Mouse (Mus musculus): ENCODE measurements around the gene Olfr12. TPM values are rescaled to one million over a fixed set of nuclear protein-coding genes. Genes with fewer than 3 reads are reported as not detected.
A peak's percentile ranks its signal among the peaks of the same experiment; 100 is the strongest.

Gene Olfr12
- polyA plus RNA-seq (2014; fragmentation: Nextera tagmentation; extraction: Ambion mirVana): not detected in 2 replicates

GRCm38 (mm10) chr1:92617488-92617887 lies at the start of gene Olfr12:
Olfr12 (plus strand) TSS chr1:92617788.
- Histone ChIP-seq H3K27ac (ENCODE audit: low read depth, low read length) (no peak within 1 kb of the TSS), H3K4me1 (replicated peaks; ENCODE audit: control insufficient read depth, insufficient read depth, low read length) (no peaks in the 10 kb centered on the region), H3K27me3 (replicated peaks; ENCODE audit: control insufficient read depth, insufficient read depth, low read length) (no peaks in the 10 kb centered on the region), H3K9ac (ENCODE audit: low read depth, low read length) (no peak within 1 kb of the TSS), H3K4me2 (no peak within 1 kb of the TSS), H3K36me3 (ENCODE audit: control insufficient read depth, insufficient read depth, low read length) (no peaks in the 10 kb centered on the region), H3K9me3 (ENCODE audit: control insufficient read depth, low read length) (no peaks in the 10 kb centered on the region), H3K4me3 (ENCODE audit: low read depth, low read length) (no peak within 1 kb of the TSS)
- WGBS: 66% methylated on average over 2 of the region's 2 CpGs
- DNase-seq (ENCODE audit: low spot score) (no peak), ATAC-seq (replicated peaks; ENCODE audit: low FRiP score) (no peak)

- H3K4me3 ChIP-seq (ENCODE audit: low read depth, low read length): no peak within 1 kb of the TSS
- H3K9ac ChIP-seq (ENCODE audit: low read depth, low read length): no peak within 1 kb of the TSS
- 72% methylated on average over 3 of the region's 3 CpGs for WGBS
- H3K27ac ChIP-seq (ENCODE audit: low read depth, low read length): no peak within 1 kb of the TSS
- no peaks in the 10 kb centered on the region for H3K4me1 ChIP-seq (replicated peaks; ENCODE audit: control insufficient read depth, insufficient read depth, low read length)
- no peak within 1 kb of the TSS for H3K4me2 ChIP-seq
- no peaks in the 10 kb centered on the region for H3K9me3 ChIP-seq (ENCODE audit: control insufficient read depth, low read length)
- no peak for DNase-seq (ENCODE audit: low spot score)
- no peak for ATAC-seq (replicated peaks; ENCODE audit: low FRiP score)
- H3K27me3 ChIP-seq (replicated peaks; ENCODE audit: control insufficient read depth, insufficient read depth, low read length): no peaks in the 10 kb centered on the region
- no peaks in the 10 kb centered on the region for H3K36me3 ChIP-seq (ENCODE audit: control insufficient read depth, insufficient read depth, low read length)
Observed at GRCm38 (mm10) chr1:92571022-92571421, 46.6 kb upstream of the Olfr12 start, which contains the start of gene Olfr1413. Olfr1413 (plus strand) TSS chr1:92571322.

GRCm38 (mm10) chr1:92585479-92585878 lies 32.1 kb upstream of the Olfr12 start, which contains the start of gene Olfr1412:
Olfr1412 (plus strand) TSS chr1:92585779.
- no peak within 1 kb of the TSS for H3K9ac ChIP-seq (ENCODE audit: low read depth, low read length)
- no peak within 1 kb of the TSS for H3K4me2 ChIP-seq
- no peaks in the 10 kb centered on the region for H3K27me3 ChIP-seq (replicated peaks; ENCODE audit: control insufficient read depth, insufficient read depth, low read length)
- no peaks in the 10 kb centered on the region for H3K36me3 ChIP-seq (ENCODE audit: control insufficient read depth, insufficient read depth, low read length)
- no peak within 1 kb of the TSS for H3K27ac ChIP-seq (ENCODE audit: low read depth, low read length)
- no peaks in the 10 kb centered on the region for H3K4me1 ChIP-seq (replicated peaks; ENCODE audit: control insufficient read depth, insufficient read depth, low read length)
- H3K9me3 ChIP-seq (ENCODE audit: control insufficient read depth, low read length): no peaks in the 10 kb centered on the region
- no peak for ATAC-seq (replicated peaks; ENCODE audit: low FRiP score)
- no peak within 1 kb of the TSS for H3K4me3 ChIP-seq (ENCODE audit: low read depth, low read length)
- WGBS: 76% methylated on average over 2 of the region's 2 CpGs
- DNase-seq (ENCODE audit: low spot score): peak; percentile 17

GRCm38 (mm10) chr1:92594111-92594510 lies 23.5 kb upstream of the Olfr12 start, which contains the start of gene Olfr1411:
Olfr1411 (plus strand) TSS chr1:92594411.
- peak; percentile 11 for DNase-seq (ENCODE audit: low spot score)
- Histone ChIP-seq H3K4me1 (replicated peaks; ENCODE audit: control insufficient read depth, insufficient read depth, low read length) (no peaks in the 10 kb centered on the region), H3K27ac (ENCODE audit: low read depth, low read length) (no peak within 1 kb of the TSS), H3K4me3 (ENCODE audit: low read depth, low read length) (no peak within 1 kb of the TSS), H3K36me3 (ENCODE audit: control insufficient read depth, insufficient read depth, low read length) (no peaks in the 10 kb centered on the region), H3K4me2 (no peak within 1 kb of the TSS), H3K9ac (ENCODE audit: low read depth, low read length) (no peak within 1 kb of the TSS), H3K27me3 (replicated peaks; ENCODE audit: control insufficient read depth, insufficient read depth, low read length) (no peaks in the 10 kb centered on the region), H3K9me3 (ENCODE audit: control insufficient read depth, low read length) (no peaks in the 10 kb centered on the region)
- no peak for ATAC-seq (replicated peaks; ENCODE audit: low FRiP score)

- Histone ChIP-seq H3K9ac (ENCODE audit: low read depth, low read length) (no peak overlapping the region), H3K9me3 (ENCODE audit: control insufficient read depth, low read length) (no peaks in the 10 kb centered on the region), H3K36me3 (ENCODE audit: control insufficient read depth, insufficient read depth, low read length) (no peaks in the 10 kb centered on the region), H3K4me2 (no peak overlapping the region), H3K4me1 (replicated peaks; ENCODE audit: control insufficient read depth, insufficient read depth, low read length) (no peaks in the 10 kb centered on the region), H3K27me3 (replicated peaks; ENCODE audit: control insufficient read depth, insufficient read depth, low read length) (no peaks in the 10 kb centered on the region), H3K4me3 (ENCODE audit: low read depth, low read length) (no peak overlapping the region), H3K27ac (ENCODE audit: low read depth, low read length) (no peak overlapping the region)
- DNase-seq (ENCODE audit: low spot score): peak; percentile 3
- WGBS: 80% methylated on average over 3 of the region's 3 CpGs
- no peak for ATAC-seq (replicated peaks; ENCODE audit: low FRiP score)
Observed at GRCm38 (mm10) chr1:92596019-92596418, 21.6 kb upstream of the Olfr12 start.

- Histone ChIP-seq H3K9me3 (ENCODE audit: control insufficient read depth, low read length) (no peaks in the 10 kb centered on the region), H3K4me3 (ENCODE audit: low read depth, low read length) (no peak within 1 kb of the TSS), H3K4me1 (replicated peaks; ENCODE audit: control insufficient read depth, insufficient read depth, low read length) (no peaks in the 10 kb centered on the region), H3K4me2 (no peak within 1 kb of the TSS), H3K9ac (ENCODE audit: low read depth, low read length) (no peak within 1 kb of the TSS), H3K27ac (ENCODE audit: low read depth, low read length) (no peak within 1 kb of the TSS), H3K36me3 (ENCODE audit: control insufficient read depth, insufficient read depth, low read length) (no peaks in the 10 kb centered on the region), H3K27me3 (replicated peaks; ENCODE audit: control insufficient read depth, insufficient read depth, low read length) (no peaks in the 10 kb centered on the region)
- no peak for ATAC-seq (replicated peaks; ENCODE audit: low FRiP score)
- DNase-seq (ENCODE audit: low spot score): no peak
- WGBS: 75% methylated on average over 1 of the region's 1 CpGs
Observed at GRCm38 (mm10) chr1:92605482-92605881, 12.1 kb upstream of the Olfr12 start, which contains the start of gene Olfr1410. Olfr1410 (plus strand) TSS chr1:92605782.

- no peaks in the 10 kb centered on the region for H3K4me1 ChIP-seq (replicated peaks; ENCODE audit: control insufficient read depth, insufficient read depth, low read length)
Observed at GRCm38 (mm10) chr1:92607711-92608110, 9.9 kb upstream of the Olfr12 start.

GRCm38 (mm10) chr1:92611008-92611407 lies 6.6 kb upstream of the Olfr12 start:
- ATAC-seq (replicated peaks; ENCODE audit: low FRiP score) (no peak), DNase-seq (ENCODE audit: low spot score) (peak; percentile 38)
- Histone ChIP-seq H3K4me3 (ENCODE audit: low read depth, low read length) (no peak overlapping the region), H3K9ac (ENCODE audit: low read depth, low read length) (no peak overlapping the region), H3K27ac (ENCODE audit: low read depth, low read length) (no peak overlapping the region), H3K27me3 (replicated peaks; ENCODE audit: control insufficient read depth, insufficient read depth, low read length) (no peaks in the 10 kb centered on the region), H3K4me1 (replicated peaks; ENCODE audit: control insufficient read depth, insufficient read depth, low read length) (no peaks in the 10 kb centered on the region), H3K4me2 (no peak overlapping the region), H3K9me3 (ENCODE audit: control insufficient read depth, low read length) (no peaks in the 10 kb centered on the region), H3K36me3 (ENCODE audit: control insufficient read depth, insufficient read depth, low read length) (no peaks in the 10 kb centered on the region)
- WGBS: 3% methylated on average over 5 of the region's 5 CpGs

More at GRCm38 (mm10) chr1:92607711-92608110, 9.9 kb upstream of the Olfr12 start:
- no peak for ATAC-seq (replicated peaks; ENCODE audit: low FRiP score)
- DNase-seq (ENCODE audit: low spot score): no peak
- no peaks in the 10 kb centered on the region for H3K36me3 ChIP-seq (ENCODE audit: control insufficient read depth, insufficient read depth, low read length)
- no peak overlapping the region for H3K4me3 ChIP-seq (ENCODE audit: low read depth, low read length)
- H3K27ac ChIP-seq (ENCODE audit: low read depth, low read length): no peak overlapping the region
- 70% methylated on average over 4 of the region's 4 CpGs for WGBS
- H3K27me3 ChIP-seq (replicated peaks; ENCODE audit: control insufficient read depth, insufficient read depth, low read length): no peaks in the 10 kb centered on the region
- no peak overlapping the region for H3K9ac ChIP-seq (ENCODE audit: low read depth, low read length)
- no peak overlapping the region for H3K4me2 ChIP-seq
- H3K9me3 ChIP-seq (ENCODE audit: control insufficient read depth, low read length): no peaks in the 10 kb centered on the region

- DNase-seq (ENCODE audit: low spot score) (no peak), ATAC-seq (replicated peaks; ENCODE audit: low FRiP score) (no peak)
- 49% methylated on average over 4 of the region's 4 CpGs for WGBS
- Histone ChIP-seq H3K9ac (ENCODE audit: low read depth, low read length) (no peak overlapping the region), H3K27me3 (replicated peaks; ENCODE audit: control insufficient read depth, insufficient read depth, low read length) (no peaks in the 10 kb centered on the region), H3K36me3 (ENCODE audit: control insufficient read depth, insufficient read depth, low read length) (no peaks in the 10 kb centered on the region), H3K27ac (ENCODE audit: low read depth, low read length) (no peak overlapping the region), H3K9me3 (ENCODE audit: control insufficient read depth, low read length) (no peaks in the 10 kb centered on the region), H3K4me2 (no peak overlapping the region), H3K4me1 (replicated peaks; ENCODE audit: control insufficient read depth, insufficient read depth, low read length) (no peaks in the 10 kb centered on the region), H3K4me3 (ENCODE audit: low read depth, low read length) (no peak overlapping the region)
Observed at GRCm38 (mm10) chr1:92613175-92613574, 4.4 kb upstream of the Olfr12 start.
